Mouse (Mus musculus) CH12.LX (cell line): Measurements from ENCODE around the gene Slc9a1.

Experiments
- CTCF ChIP-seq, 2 experiments: IDR thresholded peaks in 1 of 2; conservative IDR thresholded peaks in 1 of 2; 2 replicates each; pipeline ENCODE4 v1.5.1; 2011 to 2012; ENCODE audit warnings: low read depth in 2 of 2, low read length in 2 of 2, improper control_type of control experiment in 1 of 2, inconsistent platforms in 1 of 2, mild to moderate bottlenecking in 1 of 2, moderate library complexity in 1 of 2
- JUN ChIP-seq: IDR thresholded peaks from 2 replicates; pipeline ENCODE4 v1.6.1; 2011; ENCODE audit warnings: low read depth, mild to moderate bottlenecking, low read length, improper control_type of control experiment, moderate library complexity; ENCODE audit not compliant: insufficient read depth
- TCF12 ChIP-seq: IDR thresholded peaks from 2 replicates; pipeline ENCODE4 v1.6.1; 2014; ENCODE audit warnings: low read depth, mild to moderate bottlenecking, inconsistent platforms, low read length, improper control_type of control experiment

DNA sequence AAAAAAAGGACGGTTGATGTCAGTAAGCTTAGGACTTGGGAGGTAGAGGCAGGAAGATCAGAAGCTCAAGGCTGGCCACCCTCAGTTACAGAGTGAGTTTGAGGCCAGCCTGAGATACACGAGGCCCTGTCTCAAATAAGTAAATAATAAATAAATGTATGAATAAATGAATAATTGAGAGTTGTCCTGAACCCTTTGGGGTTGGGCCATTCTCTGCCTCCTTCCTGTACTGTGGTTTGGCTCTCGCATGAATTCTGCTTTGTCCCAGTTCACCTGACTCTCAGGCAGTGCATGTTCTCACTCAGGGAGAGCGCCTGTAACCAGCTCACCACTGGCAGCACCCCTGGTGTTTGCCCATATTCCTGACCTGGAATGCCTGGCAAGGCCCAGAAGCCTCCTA is 4.5 kb downstream of the Slc9a1 start:
- TF ChIP-seq JUN (no peak), TCF12 (no peak), CTCF (conservative IDR thresholded peaks at IDR 0.05 in 1 of 2, IDR thresholded peaks at IDR 0.05 in 1 of 2; ENCODE audit: low read depth in 2 of 2, low read length in 2 of 2) (no peak)
